Mouse (Mus musculus) gastrocnemius, postnatal 36 days (tissue): ENCODE data around the gene 5730596B20Rik. TPM values are rescaled to one million over a fixed set of nuclear protein-coding genes. Genes with fewer than 3 reads are reported as not detected.

Experiments
- microRNA-seq, 2 experiments: library from miRNA; unstranded; fragments of <30 nt; microRNA quantifications; one replicate each; pipeline ENCODE4 v1.2.0; 2021
- total RNA-seq, 2 experiments: library from RNA; stranded (reverse); gene quantifications; 2 replicates each; pipeline ENCODE4 v1.2.3; 2021

The 5730596B20Rik gene
- total RNA-seq, 2 experiments from 2014 or later, result not detected

Small RNA genes within 50 kb of the gene (microRNA-seq; reads per million reads assigned to microRNA genes)
- 9,027 to 9,576 reads per million in 2 experiments for gene Mir196b

Other genes starting within 250 kb of the 5730596B20Rik start
- 1 to 10 TPM; 2.1 to 3.6 TPM for gene Skap2, start 164.9 kb upstream of the 5730596B20Rik start, total RNA-seq
- gene Hoxa1, start 19.2 kb upstream of the 5730596B20Rik start, total RNA-seq, result under 1 TPM; 0.13 to 0.15 TPM
- under 1 TPM in 1 of 2 experiments, not detected in 1; 0.22 TPM for gene Hoxa2, start 12.7 kb upstream of the 5730596B20Rik start, total RNA-seq
- 1 to 10 TPM; 2.0 TPM for gene Hoxa4, start 14.3 kb downstream of the 5730596B20Rik start, total RNA-seq
- gene Hoxa5, start 27.1 kb downstream of the 5730596B20Rik start, total RNA-seq, result 1 to 10 TPM; 1.6 to 2.0 TPM
- 1 to 10 TPM; 1.3 to 1.8 TPM for gene Hoxa6, start 31.2 kb downstream of the 5730596B20Rik start, total RNA-seq
- gene Hoxa3, start 35.8 kb downstream of the 5730596B20Rik start, total RNA-seq, result 1 to 10 TPM; 1.9 to 2.2 TPM
- under 1 TPM in 1 of 2 experiments, not detected in 1; 0.71 TPM for gene Gm28308, start 35.8 kb downstream of the 5730596B20Rik start, total RNA-seq
- gene Hoxa7, start 44.4 kb downstream of the 5730596B20Rik start, total RNA-seq, result 1 to 10 TPM; 3.7 to 4.0 TPM
- gene Hoxa9, start 53.6 kb downstream of the 5730596B20Rik start, total RNA-seq, result 1 to 10 TPM; 3.9 to 6.8 TPM
- gene Hoxa10, start 63.4 kb downstream of the 5730596B20Rik start, total RNA-seq, result 10 to 100 TPM; 13.6 to 16.9 TPM
- gene Hoxa11, start 68.3 kb downstream of the 5730596B20Rik start, total RNA-seq, result 1 to 10 TPM; 2.0 to 2.7 TPM
- 1 to 10 TPM; 2.4 to 3.6 TPM for gene Hoxa13, start 83.4 kb downstream of the 5730596B20Rik start, total RNA-seq
- not detected for gene Evx1, start 136.0 kb downstream of the 5730596B20Rik start, total RNA-seq